Mouse (Mus musculus) midbrain, postnatal 0 days (tissue): ENCODE results near the gene Nr1h4. TPM values are rescaled to one million over a fixed set of nuclear protein-coding genes. Genes with fewer than 3 reads are reported as not detected.

ENCODE experiments used
- ATAC-seq: fragments of 200-750 bp; cut with Nextera tagmentation; 2 replicates; pipeline ENCODE4 v1.8.0; 2017; ENCODE audit warnings: moderate number of reproducible peaks, mild to moderate bottlenecking, moderate TSS enrichment, moderate library complexity; ENCODE audit not compliant: low FRiP score
- DNase-seq: peaks from one replicate; pipeline ENCODE4 v3.0.0-alpha.2; 2015; ENCODE audit warnings: low spot score
- H3K27ac ChIP-seq: fragments of 300-500 bp; sonication (generic); 2 replicates; pipeline ENCODE4 v1.5.1; 2014; ENCODE audit warnings: low read depth, mild to moderate bottlenecking, low read length, mixed read lengths
- H3K27me3 ChIP-seq: fragments of 300-500 bp; sonication (generic); 2 replicates; pipeline ENCODE4 v1.6.1; 2014; ENCODE audit warnings: low read length, control low read depth, mixed read lengths; ENCODE audit not compliant: insufficient read depth
- H3K36me3 ChIP-seq: fragments of 300-500 bp; sonication (generic); 2 replicates; pipeline ENCODE4 v1.6.1; 2014; ENCODE audit warnings: low read length, control low read depth, mixed read lengths; ENCODE audit not compliant: insufficient read depth
- H3K4me1 ChIP-seq: fragments of 300-500 bp; sonication (generic); 2 replicates; pipeline ENCODE4 v1.6.1; 2014; ENCODE audit warnings: mild to moderate bottlenecking, control low read depth, antibody characterized with exemption, low read length, mixed read lengths; ENCODE audit not compliant: insufficient read depth
- H3K4me2 ChIP-seq: fragments of 300-500 bp; sonication (generic); 2 replicates; pipeline ENCODE4 v1.6.1; 2014; ENCODE audit warnings: low read depth, mild to moderate bottlenecking, low read length, mixed read lengths; ENCODE audit not compliant: poor library complexity, severe bottlenecking
- H3K4me3 ChIP-seq: fragments of 300-500 bp; sonication (generic); 2 replicates; pipeline ENCODE4 v1.5.1; 2014; ENCODE audit warnings: low read depth, mild to moderate bottlenecking, low read length, moderate library complexity
- H3K9ac ChIP-seq: fragments of 300-500 bp; sonication (generic); replicated peaks from 2 replicates; pipeline ENCODE4 v1.6.1; 2014; ENCODE audit warnings: mild to moderate bottlenecking, low read length, moderate library complexity, mixed read lengths; ENCODE audit not compliant: poor library complexity, severe bottlenecking
- H3K9me3 ChIP-seq: fragments of 300-500 bp; sonication (generic); 2 replicates; pipeline ENCODE4 v1.6.1; 2016; ENCODE audit warnings: low read length, control low read depth
- CTCF ChIP-seq: IDR thresholded peaks from 2 replicates; pipeline ENCODE4 v1.5.1; 2016; ENCODE audit warnings: antibody characterized with exemption, mild to moderate bottlenecking
- WGBS: fragments of 180-500 bp; shearing (Covaris S2); extraction: QIAGEN DNeasy Blood & Tissue Kit; methylation state at CpG from one replicate; pipeline ENCODE4 v1.1.7; 2014; 5-methylcytosine and 5-hydroxymethylcytosine counted together
- polyA plus RNA-seq: library from polyadenylated mRNA; unstranded; fragments of >200 nt; fragmentation: Nextera tagmentation; extraction: Ambion mirVana; gene quantifications from 2 replicates; pipeline ENCODE4 v1.2.1, GENCODE M21; 2015
- total RNA-seq: library from RNA; depleted of rRNA; stranded (reverse); fragments of >200 nt; gene quantifications from 2 replicates; pipeline ENCODE4 v1.2.3, GENCODE M21; 2014

Gene Nr1h4
- total and polyA plus RNA-seq, 2 experiments from 2014 or later: not detected

DNA sequence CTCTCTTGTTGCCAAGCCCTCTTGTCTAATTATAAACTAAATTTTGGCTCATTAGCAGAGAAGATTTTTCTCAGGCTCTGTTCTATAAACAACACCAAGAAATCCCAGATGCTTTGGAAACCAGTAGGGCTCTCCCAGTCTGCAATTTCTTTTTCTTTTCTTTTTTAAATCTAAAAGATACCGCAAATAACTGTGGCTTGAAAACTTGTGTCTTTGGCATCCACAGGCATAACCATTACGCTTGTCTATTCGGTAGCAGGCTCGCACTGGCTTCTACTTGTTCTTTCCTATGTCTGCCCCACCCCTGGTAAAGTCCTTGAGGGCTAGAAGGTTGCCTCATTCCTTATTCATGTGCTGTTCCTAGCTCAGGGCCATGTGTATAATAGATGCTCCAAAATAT is 18.3 kb upstream of the Nr1h4 start:
- H3K27ac ChIP-seq: no peak overlapping the region
- H3K36me3 ChIP-seq: no peaks in the 10 kb centered on the region
- no peaks in the 10 kb centered on the region for H3K4me1 ChIP-seq
- no peak for TF ChIP-seq CTCF
- ATAC-seq: no peak
- H3K9me3 ChIP-seq: no peaks in the 10 kb centered on the region
- WGBS: 82% methylated on average over 4 of the region's 4 CpGs
- no peak overlapping the region for H3K4me2 ChIP-seq
- no peak for DNase-seq
- no peaks in the 10 kb centered on the region for H3K27me3 ChIP-seq
- no peak overlapping the region for H3K9ac ChIP-seq
- no peak overlapping the region for H3K4me3 ChIP-seq

DNA sequence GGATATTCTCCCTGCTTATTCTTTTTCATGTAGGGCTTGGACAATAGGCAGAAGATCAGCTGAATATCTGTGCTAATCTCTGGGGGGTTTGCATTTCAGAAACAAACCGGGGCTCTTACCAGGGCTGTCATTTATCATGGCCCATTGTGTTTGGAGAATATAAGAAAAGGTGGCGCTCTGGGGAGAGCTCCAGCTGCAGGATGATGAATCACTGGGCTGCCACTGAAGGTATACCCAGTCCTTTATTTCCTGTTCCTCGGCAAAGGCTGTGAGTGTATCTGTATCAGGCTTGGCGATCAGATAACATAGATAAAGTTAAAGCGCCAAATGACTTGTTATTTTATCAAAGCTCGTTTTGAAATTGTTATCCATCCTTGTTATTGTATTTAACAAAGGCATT is 14.6 kb upstream of the Nr1h4 start:
- H3K4me1 ChIP-seq: no peaks in the 10 kb centered on the region
- no peak overlapping the region for H3K27ac ChIP-seq
- H3K36me3 ChIP-seq: no peaks in the 10 kb centered on the region
- 59% methylated on average over 6 of the region's 6 CpGs for WGBS
- no peaks in the 10 kb centered on the region for H3K27me3 ChIP-seq
- no peak for TF ChIP-seq CTCF
- H3K9ac ChIP-seq: no peak overlapping the region
- H3K4me3 ChIP-seq: no peak overlapping the region
- DNase-seq (peak; percentile 42), ATAC-seq (no peak)
- no peak overlapping the region for H3K4me2 ChIP-seq
- H3K9me3 ChIP-seq: no peaks in the 10 kb centered on the region

DNA sequence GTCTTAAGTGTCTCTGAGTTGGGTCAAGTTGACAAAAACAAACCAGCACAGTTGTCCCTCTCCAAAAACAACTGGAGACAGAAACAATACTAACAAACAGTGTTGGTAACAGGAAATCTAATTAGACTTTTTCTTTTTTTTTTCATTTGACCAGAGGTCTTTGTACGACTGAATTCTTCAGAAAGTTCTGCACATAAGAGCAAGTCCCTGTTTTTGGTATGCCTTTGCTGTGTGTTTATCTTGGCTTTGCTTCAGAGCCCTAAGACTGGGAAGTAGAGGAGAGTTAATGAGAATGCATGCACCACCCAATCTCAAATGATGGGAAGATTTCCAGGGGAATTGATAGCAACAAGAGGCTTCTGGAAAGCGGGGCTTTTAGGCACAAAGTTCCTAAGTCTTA is 13.6 kb upstream of the Nr1h4 start:
- Histone ChIP-seq H3K4me3 (no peak overlapping the region), H3K4me2 (no peak overlapping the region), H3K9ac (no peak overlapping the region), H3K27ac (no peak overlapping the region), H3K27me3 (no peaks in the 10 kb centered on the region), H3K9me3 (no peaks in the 10 kb centered on the region), H3K36me3 (no peaks in the 10 kb centered on the region), H3K4me1 (no peaks in the 10 kb centered on the region)
- TF ChIP-seq CTCF: no peak
- no peak for DNase-seq
- WGBS: 84% methylated on average over 2 of the region's 2 CpGs
- no peak for ATAC-seq

DNA sequence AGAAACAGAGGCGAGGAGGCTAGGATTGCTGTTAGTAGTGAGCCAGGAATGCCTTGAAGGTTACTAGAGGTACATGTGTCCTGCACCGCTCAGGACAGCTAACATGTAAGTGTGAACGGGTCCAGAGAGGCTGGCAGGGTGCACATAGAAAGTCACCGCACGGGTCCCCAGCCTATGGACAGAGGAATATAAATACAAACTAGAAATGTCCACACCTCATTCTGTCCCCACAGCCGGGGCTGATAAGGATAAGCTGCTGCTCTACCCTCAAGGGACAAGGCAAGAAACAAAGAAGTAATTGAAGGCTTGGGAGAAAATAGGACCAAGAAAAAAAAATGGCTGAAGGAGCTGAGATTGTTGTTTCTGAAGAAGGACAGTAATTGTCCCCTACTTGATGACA is 10.5 kb upstream of the Nr1h4 start:
- no peaks in the 10 kb centered on the region for H3K36me3 ChIP-seq
- no peak overlapping the region for H3K4me2 ChIP-seq
- no peaks in the 10 kb centered on the region for H3K4me1 ChIP-seq
- no peaks in the 10 kb centered on the region for H3K9me3 ChIP-seq
- H3K4me3 ChIP-seq: no peak overlapping the region
- 79% methylated on average over 6 of the region's 6 CpGs for WGBS
- H3K9ac ChIP-seq: no peak overlapping the region
- DNase-seq: no peak
- no peaks in the 10 kb centered on the region for H3K27me3 ChIP-seq
- ATAC-seq: no peak
- H3K27ac ChIP-seq: no peak overlapping the region
- no peak for TF ChIP-seq CTCF

DNA sequence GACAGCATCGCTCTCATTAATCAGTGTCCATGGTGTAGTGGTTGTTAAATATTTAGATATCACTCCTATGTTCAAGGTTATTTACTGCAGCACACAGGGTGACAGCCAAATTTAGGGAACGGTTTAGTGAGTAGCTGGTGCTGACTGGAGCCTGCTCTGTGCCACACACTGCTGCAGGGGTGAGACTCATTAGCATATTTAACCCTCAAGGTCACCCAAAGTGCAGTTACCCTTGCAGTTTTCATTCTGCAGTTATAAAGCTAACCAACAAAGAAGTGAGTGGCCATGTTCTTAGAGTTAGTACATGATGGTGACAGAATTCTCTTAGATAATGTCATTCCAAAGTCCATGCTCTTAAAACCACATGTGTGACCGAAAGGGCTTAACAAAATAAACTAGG is 8.9 kb upstream of the Nr1h4 start:
- no peak for DNase-seq
- H3K4me2 ChIP-seq: no peak overlapping the region
- no peak for ATAC-seq
- no peaks in the 10 kb centered on the region for H3K9me3 ChIP-seq
- H3K4me1 ChIP-seq: no peaks in the 10 kb centered on the region
- H3K9ac ChIP-seq: no peak overlapping the region
- H3K4me3 ChIP-seq: no peak overlapping the region
- 94% methylated on average over 3 of the region's 3 CpGs for WGBS
- TF ChIP-seq CTCF: no peak
- no peak overlapping the region for H3K27ac ChIP-seq
- H3K27me3 ChIP-seq: no peaks in the 10 kb centered on the region
- no peaks in the 10 kb centered on the region for H3K36me3 ChIP-seq

DNA sequence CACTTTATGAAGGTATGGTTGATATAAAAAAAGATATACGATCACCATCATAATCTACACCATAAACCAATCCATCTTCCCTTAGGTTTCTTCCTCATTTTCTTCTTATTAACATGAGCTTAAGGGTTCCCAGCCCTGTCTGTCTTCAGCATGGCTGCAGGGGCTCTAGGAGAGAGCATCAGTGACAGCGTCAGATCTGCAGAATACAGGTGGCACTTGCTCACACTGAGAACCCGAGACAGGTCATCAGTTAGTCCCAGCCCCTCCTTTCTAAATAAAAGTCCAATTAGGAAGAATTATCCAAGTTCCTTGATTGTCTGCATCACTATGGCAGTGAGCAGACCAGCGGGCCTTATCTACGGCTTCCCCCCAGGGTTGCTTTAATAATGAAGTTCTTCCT is 934 bp downstream of the Nr1h4 start:
- H3K27ac ChIP-seq: no peak overlapping the region
- no peaks in the 10 kb centered on the region for H3K36me3 ChIP-seq
- no peak overlapping the region for H3K4me2 ChIP-seq
- H3K4me1 ChIP-seq: no peaks in the 10 kb centered on the region
- no peak overlapping the region for H3K9ac ChIP-seq
- H3K4me3 ChIP-seq: no peak overlapping the region
- no peaks in the 10 kb centered on the region for H3K27me3 ChIP-seq
- no peak for TF ChIP-seq CTCF
- DNase-seq: no peak
- 60% methylated on average over 5 of the region's 5 CpGs for WGBS
- H3K9me3 ChIP-seq: no peaks in the 10 kb centered on the region
- no peak for ATAC-seq

DNA sequence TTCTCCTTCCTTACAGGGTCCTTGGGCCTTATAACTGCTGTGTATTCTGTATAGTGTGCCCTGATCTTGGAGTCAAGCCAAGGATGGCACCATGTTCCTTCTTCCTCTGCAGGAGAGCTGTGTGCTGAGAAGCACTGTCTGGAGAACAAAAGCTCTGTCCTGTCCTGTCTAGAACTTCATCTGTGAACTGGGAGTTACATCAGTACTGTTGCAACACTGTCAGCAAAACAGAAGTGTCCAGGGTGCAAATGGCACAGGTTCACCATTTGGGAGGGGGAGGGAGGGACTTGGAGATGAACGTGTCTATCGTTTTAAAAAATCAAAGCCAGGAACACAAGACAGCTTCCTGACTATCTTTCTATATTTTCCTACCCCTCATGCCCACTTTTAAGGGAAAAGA is 1.4 kb downstream of the Nr1h4 start:
- no peaks in the 10 kb centered on the region for H3K36me3 ChIP-seq
- no peak overlapping the region for H3K4me3 ChIP-seq
- H3K4me2 ChIP-seq: no peak overlapping the region
- no peaks in the 10 kb centered on the region for H3K4me1 ChIP-seq
- no peaks in the 10 kb centered on the region for H3K27me3 ChIP-seq
- WGBS: 78% methylated on average over 2 of the region's 2 CpGs
- H3K9me3 ChIP-seq: no peaks in the 10 kb centered on the region
- no peak overlapping the region for H3K27ac ChIP-seq
- no peak overlapping the region for H3K9ac ChIP-seq
- DNase-seq (no peak), ATAC-seq (no peak)
- TF ChIP-seq CTCF: no peak
